Mouse (Mus musculus) heart, postnatal 4 days (tissue): ENCODE measurements around the gene Gtf3c2. TPM values are rescaled to one million over a fixed set of nuclear protein-coding genes. Genes with fewer than 3 reads are reported as not detected.

Experiments used
- DNase-seq: peaks from one replicate; pipeline ENCODE4 v3.0.0; 2021
- total RNA-seq, 2 experiments: library from RNA; stranded (reverse); gene quantifications; 2 replicates each; pipeline ENCODE4 v1.2.3; 2021

The Gtf3c2 gene
- total RNA-seq, 2 experiments from 2014 or later: 47.3 to 55.7 TPM

DNA sequence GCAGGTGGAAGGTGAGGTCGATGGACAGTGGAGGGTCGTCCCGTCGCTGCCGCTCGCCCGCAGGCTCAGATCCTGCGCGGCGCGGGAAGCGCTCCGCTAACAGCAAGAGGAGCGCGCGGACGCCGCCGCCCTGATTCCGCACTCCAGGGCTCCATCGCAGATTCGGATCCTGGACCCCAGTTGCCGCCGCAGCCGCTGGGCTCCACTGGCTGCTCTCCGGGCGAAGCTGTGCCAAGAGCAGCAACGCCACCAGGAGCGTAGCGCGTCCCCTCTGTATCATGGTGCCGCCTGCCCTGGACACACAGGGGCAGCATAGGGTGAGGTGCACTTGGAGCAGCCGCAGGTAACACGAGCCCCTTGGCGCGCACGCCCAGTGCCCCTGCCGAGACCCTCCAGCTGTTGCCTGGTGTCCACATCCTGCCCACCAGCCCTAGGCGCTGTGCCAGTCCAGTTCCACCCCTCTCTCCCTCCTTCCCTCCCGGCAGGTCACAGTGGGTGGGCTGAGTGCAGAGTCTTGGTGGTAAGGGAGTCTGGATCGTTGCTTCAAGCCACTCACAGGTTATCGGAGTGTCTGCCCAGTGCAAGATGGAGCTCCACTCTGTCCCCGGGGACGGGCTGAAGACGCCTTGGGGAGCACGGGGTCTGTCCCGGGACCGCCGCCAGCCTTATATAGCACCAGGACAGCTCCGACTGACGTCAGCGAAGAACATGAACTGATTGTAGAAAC lies 41.5 kb downstream of the Gtf3c2 start, which contains the start of gene Ucn:
TSS of gene Ucn (minus strand) at position 589 of the 727 bp plus-strand sequence.
- DNase-seq: peak; percentile 35

DNA sequence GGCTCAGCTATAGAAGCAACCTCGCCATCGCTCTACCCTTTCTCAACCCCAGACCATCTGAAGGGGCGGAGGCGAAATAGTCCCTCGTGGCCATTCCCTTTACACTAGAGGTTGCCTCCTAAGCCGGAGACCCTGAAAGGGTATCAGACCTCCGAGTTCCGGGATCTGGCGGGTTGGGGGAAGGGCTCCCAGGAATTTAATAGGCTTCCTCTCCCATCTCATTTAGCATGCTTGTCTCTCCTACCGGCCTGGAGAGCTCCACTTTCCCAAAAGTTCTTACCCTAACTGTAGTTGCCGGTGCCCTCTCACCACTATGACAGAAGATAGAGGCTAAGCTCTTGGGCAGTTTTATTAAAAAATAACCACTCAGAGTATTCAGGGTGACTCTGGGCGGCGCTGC lies 42.3 kb downstream of the Gtf3c2 start:
- DNase-seq: no peak

DNA sequence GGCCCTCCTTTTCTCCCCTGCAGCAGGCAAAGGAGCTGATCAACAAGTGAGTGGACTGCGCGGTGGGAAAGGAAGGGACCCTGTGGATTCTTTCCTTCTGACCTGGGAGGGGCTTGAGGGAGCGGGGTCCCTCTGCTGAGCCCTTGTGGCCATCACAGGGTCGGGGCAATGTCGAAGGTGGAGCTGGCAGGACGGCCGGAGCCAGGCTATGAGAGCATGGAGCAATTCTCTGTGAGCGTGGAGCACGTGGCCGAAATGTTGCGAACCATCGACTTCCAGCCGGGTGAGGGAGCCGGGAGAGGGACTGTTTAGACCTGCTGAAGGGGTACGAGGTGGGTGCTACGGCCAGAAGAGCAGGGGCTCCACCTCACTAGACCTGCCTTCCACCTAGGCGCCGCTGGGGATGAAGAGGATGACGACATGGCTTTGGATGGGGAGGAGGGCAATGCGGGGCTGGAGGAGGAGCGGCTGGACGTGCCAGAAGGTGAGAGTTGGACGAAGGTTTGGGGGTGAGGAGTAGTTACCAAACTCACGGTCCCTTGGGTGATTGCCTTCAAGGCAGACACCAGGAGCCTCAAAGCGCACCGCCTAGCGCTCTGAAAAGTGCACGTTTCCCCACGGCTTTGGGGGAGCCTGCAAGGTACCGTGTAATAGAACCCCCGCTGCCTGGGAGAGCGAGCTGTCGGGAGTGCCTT lies 43.1 kb downstream of the Gtf3c2 start:
- no peak for DNase-seq

DNA sequence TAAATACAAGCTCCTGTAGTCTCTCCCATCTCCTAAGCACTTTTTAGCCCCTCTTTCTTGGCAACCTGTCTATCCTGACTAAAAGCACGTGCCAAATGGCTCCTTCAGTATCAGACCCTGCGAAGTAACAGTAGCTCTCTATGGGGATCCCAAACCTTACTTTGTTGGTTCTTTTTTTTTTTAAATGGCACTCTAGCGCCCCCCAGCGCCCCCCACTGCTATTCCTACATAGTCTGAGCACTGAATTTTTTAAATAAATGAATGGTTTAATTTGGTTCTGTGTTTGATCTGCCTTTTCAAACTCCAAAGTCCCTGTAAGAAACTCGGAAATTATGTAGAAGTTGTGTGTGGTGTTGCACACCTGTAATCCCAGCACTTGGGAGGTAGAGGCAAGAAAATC lies 53.9 kb downstream of the Gtf3c2 start:
- no peak for DNase-seq

DNA sequence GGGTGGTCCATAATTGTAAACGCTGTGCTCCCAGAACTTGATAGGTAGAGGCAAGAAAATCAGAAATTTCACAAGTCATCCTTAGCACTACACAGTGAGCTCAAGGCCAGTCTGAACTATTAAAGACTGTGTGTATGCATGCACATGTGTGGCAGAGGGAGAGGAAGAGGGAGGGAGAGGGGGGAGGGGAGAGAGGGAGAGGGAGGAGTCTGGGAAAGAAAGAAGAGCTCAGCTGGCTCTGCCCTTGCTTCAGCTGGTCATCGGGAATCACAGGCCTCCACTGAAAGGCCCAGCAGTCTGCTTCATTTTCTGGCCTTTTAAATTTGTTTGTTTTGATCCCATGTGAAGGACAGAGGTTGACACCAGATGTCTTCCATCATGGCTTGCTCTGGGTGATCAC lies 56.5 kb downstream of the Gtf3c2 start:
- no peak for DNase-seq

DNA sequence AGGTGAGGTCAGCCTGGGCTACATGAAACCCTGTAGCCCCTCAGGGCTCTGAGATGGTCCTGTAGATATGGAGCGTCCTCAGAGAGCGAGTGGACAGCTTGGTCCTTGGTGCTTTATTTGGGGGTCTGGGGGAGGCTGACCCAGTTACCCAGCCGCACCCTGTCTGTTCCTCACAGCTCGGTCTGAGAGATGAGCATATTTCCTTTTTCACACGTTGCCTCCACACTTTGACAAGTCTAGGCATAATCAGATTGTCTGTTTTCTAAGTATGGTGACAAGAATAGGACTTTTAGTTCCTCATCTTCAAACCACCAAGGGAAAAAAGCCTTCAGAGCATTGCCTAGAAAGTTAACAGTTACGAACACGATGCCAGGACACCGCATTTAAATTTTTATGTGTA lies 58.8 kb downstream of the Gtf3c2 start:
- DNase-seq: no peak

DNA sequence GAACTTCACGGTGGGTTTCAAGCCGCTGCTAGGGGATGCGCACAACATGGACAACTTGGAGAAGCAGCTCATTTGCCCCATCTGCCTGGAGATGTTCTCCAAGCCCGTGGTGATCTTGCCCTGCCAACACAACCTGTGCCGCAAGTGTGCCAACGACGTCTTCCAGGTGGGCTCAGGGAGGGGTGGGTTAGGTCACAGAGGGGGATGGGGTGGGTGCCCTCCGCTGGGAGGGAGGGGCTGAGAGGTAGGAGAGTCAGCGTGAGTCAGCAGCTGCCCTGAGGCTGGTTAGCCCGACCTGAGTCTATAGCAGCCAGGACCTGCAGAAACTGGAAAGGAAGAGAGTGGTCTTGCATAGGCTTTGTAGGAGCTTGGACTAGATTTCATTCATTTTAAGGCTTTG lies 63.0 kb downstream of the Gtf3c2 start:
- no peak for DNase-seq

DNA sequence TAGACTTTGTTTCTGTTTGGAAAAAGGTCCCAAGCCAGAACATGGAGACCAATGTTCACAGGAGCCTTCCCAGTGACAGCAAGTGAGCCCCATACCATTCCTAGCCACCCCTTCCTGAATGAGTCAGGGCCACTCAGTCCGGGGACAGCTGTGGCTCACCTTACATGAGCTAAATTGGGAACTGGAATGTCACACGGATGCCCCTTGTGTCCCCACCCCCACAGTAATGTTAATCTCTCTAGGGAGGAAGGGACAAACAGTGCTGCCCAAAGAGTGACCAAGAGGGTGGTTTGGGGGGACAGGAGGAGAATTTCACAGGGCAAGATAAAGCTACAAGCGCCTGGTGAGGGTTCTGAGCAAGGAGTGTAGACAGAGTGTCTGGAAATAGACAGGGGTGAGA lies 63.6 kb downstream of the Gtf3c2 start, which contains the start of gene Trim54:
TSS of gene Trim54 (plus strand) at position 359 of the 400 bp plus-strand sequence.
- DNase-seq: peak; percentile 43

DNA sequence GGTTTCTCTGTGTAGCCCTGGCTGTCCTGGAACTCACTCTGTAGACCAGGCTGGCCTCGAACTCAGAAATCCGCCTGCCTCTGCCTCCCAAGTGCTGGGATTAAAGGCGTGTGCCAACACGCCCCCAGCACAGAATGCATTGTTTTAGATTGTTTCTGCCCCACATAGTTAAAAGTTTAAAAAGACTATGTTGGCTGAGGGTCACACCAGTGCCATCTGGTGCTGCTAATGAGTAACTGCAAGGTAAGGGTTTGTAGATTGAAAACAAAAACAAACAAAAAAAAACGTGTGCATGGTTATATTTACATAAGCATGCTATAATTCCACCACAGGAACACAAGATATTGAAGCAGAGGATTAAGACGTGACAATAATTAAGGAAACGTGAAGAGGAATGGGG lies 69.2 kb downstream of the Gtf3c2 start:
- no peak for DNase-seq

DNA sequence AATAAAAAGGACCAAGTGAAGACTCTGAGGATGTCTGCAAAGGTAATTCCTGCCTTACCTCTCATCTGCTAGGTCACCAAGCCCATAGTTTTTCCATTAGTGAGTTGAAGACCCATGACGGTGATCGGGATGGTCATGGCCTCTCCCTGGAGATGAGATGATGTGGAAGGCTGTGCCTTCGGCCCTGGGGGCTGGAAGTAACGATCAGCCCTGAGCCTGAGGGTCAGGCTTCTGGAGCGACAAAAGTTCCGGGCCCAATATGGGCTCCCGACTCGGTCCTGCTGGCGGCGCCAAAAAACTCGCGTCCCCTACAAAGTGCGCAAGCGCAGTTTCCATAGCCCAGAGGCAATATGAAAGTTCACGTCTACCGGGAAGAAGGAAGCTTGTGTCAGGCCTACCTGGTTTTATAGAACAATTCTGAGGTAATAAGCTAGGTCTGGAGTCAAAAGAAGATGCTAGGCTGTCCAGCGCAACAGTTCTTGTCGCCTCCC lies 71.9 kb downstream of the Gtf3c2 start, which contains the start of gene Slc30a3:
TSS of gene Slc30a3 (minus strand) at position 238 of the 491 bp plus-strand sequence.
- no peak for DNase-seq

Other genes with a start within 250 kb of the Gtf3c2 start
- gene Cgref1, start 234.6 kb downstream of the Gtf3c2 start, total RNA-seq: under 1 TPM; 0.67 to 0.77 TPM
- gene Preb, start 219.8 kb downstream of the Gtf3c2 start, total RNA-seq: 10 to 100 TPM; 62.3 to 68.4 TPM
- gene Tcf23, start 211.5 kb downstream of the Gtf3c2 start, total RNA-seq: under 1 TPM; 0.23 to 0.26 TPM
- gene Atraid, start 131.8 kb downstream of the Gtf3c2 start, total RNA-seq: 10 to 100 TPM; 46.0 to 53.7 TPM
- 1 to 10 TPM; 7.0 to 7.2 TPM for gene Slc5a6, start 131.2 kb downstream of the Gtf3c2 start, total RNA-seq
- 10 to 100 TPM; 33.5 to 40.7 TPM for gene Cad, start 125.4 kb downstream of the Gtf3c2 start, total RNA-seq
- gene Dnajc5g, start 73.9 kb downstream of the Gtf3c2 start, total RNA-seq: not detected
- gene Slc30a3, start 71.9 kb downstream of the Gtf3c2 start, total RNA-seq: under 1 TPM in 1 of 2 experiments, not detected in 1; 0.24 TPM
- 10 to 100 TPM; 33.4 to 35.6 TPM for gene Trim54, start 63.4 kb downstream of the Gtf3c2 start, total RNA-seq
- not detected for gene Ucn, start 41.3 kb downstream of the Gtf3c2 start, total RNA-seq
- 10 to 100 TPM; 50.1 to 50.8 TPM for gene Mpv17, start 25.9 kb downstream of the Gtf3c2 start, total RNA-seq
- gene Gm29609, start 233 bp downstream of the Gtf3c2 start, total RNA-seq: 1 to 10 TPM in 1 of 2 experiments, under 1 TPM in 1; 0.86 to 1.1 TPM
- 10 to 100 TPM; 88.3 to 88.7 TPM for gene Snx17, start 13.1 kb upstream of the Gtf3c2 start, total RNA-seq
- gene Eif2b4, start 13.3 kb upstream of the Gtf3c2 start, total RNA-seq: 10 to 100 TPM; 38.6 to 39.4 TPM
- 10 to 100 TPM; 13.7 to 14.4 TPM for gene Zfp513, start 22.2 kb upstream of the Gtf3c2 start, total RNA-seq
- gene Ppm1g, start 40.5 kb upstream of the Gtf3c2 start, total RNA-seq: 10 to 100 TPM; 94.7 to 97.0 TPM
- gene Nrbp1, start 60.7 kb upstream of the Gtf3c2 start, total RNA-seq: 10 to 100 TPM; 88.1 to 90.0 TPM
- gene Gm9970, start 61.1 kb upstream of the Gtf3c2 start, total RNA-seq: not detected
- gene Krtcap3, start 71.5 kb upstream of the Gtf3c2 start, total RNA-seq: 1 to 10 TPM; 2.4 to 3.1 TPM
- 10 to 100 TPM; 27.1 to 38.4 TPM for gene Ift172, start 111.0 kb upstream of the Gtf3c2 start, total RNA-seq
- gene Fndc4, start 115.9 kb upstream of the Gtf3c2 start, total RNA-seq: 1 to 10 TPM; 6.6 to 7.8 TPM
- gene Gckr, start 117.3 kb upstream of the Gtf3c2 start, total RNA-seq: not detected